Mouse (Mus musculus) embryonic facial prominence, embryonic 12.5 days (tissue): ENCODE data around the gene Slc8a1. TPM values are rescaled to one million over a fixed set of nuclear protein-coding genes. Genes with fewer than 3 reads are reported as not detected.

Source experiments
- ATAC-seq: fragments of 200-750 bp; cut with Nextera tagmentation; 2 replicates; pipeline ENCODE4 v1.8.0; 2017; ENCODE audit not compliant: insufficient number of reproducible peaks, insufficient read depth, low FRiP score, low TSS enrichment
- H3K27ac ChIP-seq: fragments of 300-500 bp; sonication (generic); 2 replicates; pipeline ENCODE4 v1.5.1; 2016; ENCODE audit warnings: mild to moderate bottlenecking
- H3K27me3 ChIP-seq: fragments of 300-500 bp; sonication (generic); 2 replicates; pipeline ENCODE4 v1.6.1; 2016; ENCODE audit warnings: mild to moderate bottlenecking, moderate library complexity
- H3K36me3 ChIP-seq: fragments of 300-500 bp; sonication (generic); 2 replicates; pipeline ENCODE4 v1.6.1; 2016; ENCODE audit warnings: mild to moderate bottlenecking
- H3K4me1 ChIP-seq: fragments of 300-500 bp; sonication (generic); 2 replicates; pipeline ENCODE4 v1.6.1; 2016
- H3K4me2 ChIP-seq: fragments of 300-500 bp; sonication (generic); replicated peaks from 2 replicates; pipeline ENCODE4 v1.6.1; 2016; ENCODE audit warnings: mild to moderate bottlenecking, moderate library complexity
- H3K4me3 ChIP-seq: fragments of 300-500 bp; sonication (generic); 2 replicates; pipeline ENCODE4 v1.5.1; 2016; ENCODE audit warnings: mild to moderate bottlenecking
- H3K9ac ChIP-seq: fragments of 300-500 bp; sonication (generic); 2 replicates; pipeline ENCODE4 v1.6.1; 2016; ENCODE audit warnings: mild to moderate bottlenecking, moderate library complexity
- H3K9me3 ChIP-seq: fragments of 300-500 bp; sonication (generic); 2 replicates; pipeline ENCODE4 v1.6.1; 2016; ENCODE audit warnings: mild to moderate bottlenecking, moderate library complexity
- WGBS: fragments of 180-500 bp; shearing (Covaris S2); methylation state at CpG from one replicate; pipeline ENCODE4 v1.1.7; 2016; 5-methylcytosine and 5-hydroxymethylcytosine counted together
- polyA plus RNA-seq: library from polyadenylated mRNA; unstranded; fragments of >200 nt; fragmentation: Nextera tagmentation; extraction: Ambion mirVana; gene quantifications from 2 replicates; pipeline ENCODE4 v1.2.1, GENCODE M21; 2016

Slc8a1 gene
- polyA plus RNA-seq, 1 experiment from 2014 or later = 4.1 TPM

DNA sequence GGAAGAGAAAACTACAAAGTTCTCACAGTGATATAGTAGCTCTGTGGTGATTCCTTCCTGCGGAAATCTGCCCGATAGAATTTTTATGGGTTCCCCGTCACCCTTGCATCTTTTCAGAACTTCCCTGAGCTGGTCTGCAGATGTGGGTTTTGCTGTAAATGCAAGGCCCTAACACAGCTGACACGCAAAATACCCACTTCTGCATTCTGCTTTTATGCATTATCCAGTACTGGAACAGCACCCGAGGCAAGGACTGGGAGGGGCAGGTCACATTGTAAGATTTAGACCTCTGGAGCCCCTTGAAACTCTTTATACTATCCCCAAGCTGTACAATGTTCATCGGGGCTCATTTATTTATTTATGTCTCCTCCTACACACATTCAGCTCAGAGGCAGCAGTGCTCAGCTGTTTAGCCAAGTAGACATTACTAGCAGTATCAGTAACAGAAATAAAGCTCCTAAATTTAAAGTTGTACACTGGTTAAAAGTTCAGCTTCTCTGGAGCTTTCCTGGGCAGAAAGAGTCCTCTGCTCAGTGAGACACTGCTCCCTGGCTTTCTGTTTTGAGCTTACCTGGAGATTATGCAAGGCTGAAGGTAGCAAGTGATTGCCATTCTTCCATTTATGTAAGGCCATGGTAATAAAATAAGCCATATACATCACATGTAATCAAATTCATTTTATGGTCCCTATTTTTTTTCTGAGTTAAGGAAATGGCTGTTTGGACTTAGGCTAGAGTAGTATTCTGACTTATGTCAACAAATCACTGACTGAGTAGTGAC, 186.1 kb downstream of the Slc8a1 start:
- Histone ChIP-seq H3K9me3 (no peaks in the 10 kb centered on the region), H3K27me3 (no peaks in the 10 kb centered on the region), H3K4me3 (no peak overlapping the region), H3K4me1 (no peaks in the 10 kb centered on the region), H3K9ac (no peak overlapping the region), H3K4me2 (no peak overlapping the region), H3K27ac (no peak overlapping the region), H3K36me3 (no peaks in the 10 kb centered on the region)
- WGBS = 78% methylated on average over 6 of the region's 6 CpGs
- ATAC-seq = no peak

GRCm38 (mm10) chr17:81550864-81551263, 187.3 kb downstream of the Slc8a1 start:
- Histone ChIP-seq H3K9me3 (no peaks in the 10 kb centered on the region), H3K27me3 (no peaks in the 10 kb centered on the region), H3K27ac (no peak overlapping the region), H3K9ac (no peak overlapping the region), H3K4me1 (no peaks in the 10 kb centered on the region), H3K4me3 (no peak overlapping the region), H3K4me2 (no peak overlapping the region), H3K36me3 (no peaks in the 10 kb centered on the region)
- no peak for ATAC-seq
- WGBS = 92% methylated on average over 3 of the region's 3 CpGs

GRCm38 (mm10) chr17:81548016-81548415, 190.2 kb downstream of the Slc8a1 start:
- Histone ChIP-seq H3K27ac (no peak overlapping the region), H3K4me3 (no peak overlapping the region), H3K36me3 (no peaks in the 10 kb centered on the region), H3K27me3 (no peaks in the 10 kb centered on the region), H3K4me2 (no peak overlapping the region), H3K4me1 (no peaks in the 10 kb centered on the region), H3K9ac (no peak overlapping the region), H3K9me3 (no peaks in the 10 kb centered on the region)
- 59% methylated on average over 4 of the region's 4 CpGs for WGBS
- ATAC-seq = no peak

- H3K9ac ChIP-seq = no peak overlapping the region
- H3K27ac ChIP-seq = no peak overlapping the region
- no peaks in the 10 kb centered on the region for H3K9me3 ChIP-seq
- H3K4me2 ChIP-seq = no peak overlapping the region
- WGBS = 74% methylated on average over 6 of the region's 6 CpGs
- no peaks in the 10 kb centered on the region for H3K27me3 ChIP-seq
- no peak for ATAC-seq
- H3K4me3 ChIP-seq = no peak overlapping the region
- peaks cover 4% of the 10 kb centered on the region; the same call in 1 of the 2 replicates for H3K4me1 ChIP-seq
- H3K36me3 ChIP-seq = no peaks in the 10 kb centered on the region
Observed at GRCm38 (mm10) chr17:81546525-81546924, 191.7 kb downstream of the Slc8a1 start.

GRCm38 (mm10) chr17:81546012-81546411, 192.2 kb downstream of the Slc8a1 start:
- no peaks in the 10 kb centered on the region for H3K36me3 ChIP-seq
- H3K4me3 ChIP-seq = no peak overlapping the region
- peaks cover 4% of the 10 kb centered on the region; the same call in 1 of the 2 replicates for H3K4me1 ChIP-seq
- H3K9ac ChIP-seq = no peak overlapping the region
- H3K27me3 ChIP-seq = no peaks in the 10 kb centered on the region
- no peaks in the 10 kb centered on the region for H3K9me3 ChIP-seq
- H3K27ac ChIP-seq = no peak overlapping the region
- 79% methylated on average over 5 of the region's 5 CpGs for WGBS
- ATAC-seq = no peak
- no peak overlapping the region for H3K4me2 ChIP-seq

- H3K27me3 ChIP-seq = no peaks in the 10 kb centered on the region
- 81% methylated on average over 3 of the region's 3 CpGs for WGBS
- H3K27ac ChIP-seq = no peak overlapping the region
- peaks cover 4% of the 10 kb centered on the region; the same call in 1 of the 2 replicates for H3K4me1 ChIP-seq
- H3K9me3 ChIP-seq = no peaks in the 10 kb centered on the region
- no peak for ATAC-seq
- H3K36me3 ChIP-seq = no peaks in the 10 kb centered on the region
- H3K9ac ChIP-seq = no peak overlapping the region
- H3K4me3 ChIP-seq = no peak overlapping the region
- no peak overlapping the region for H3K4me2 ChIP-seq
Observed at GRCm38 (mm10) chr17:81544926-81545325, 193.3 kb downstream of the Slc8a1 start.

- no peak overlapping the region for H3K4me2 ChIP-seq
- no peak overlapping the region for H3K9ac ChIP-seq
- no peaks in the 10 kb centered on the region for H3K9me3 ChIP-seq
- H3K36me3 ChIP-seq = no peaks in the 10 kb centered on the region
- 77% methylated on average over 12 of the region's 12 CpGs for WGBS
- no peak overlapping the region for H3K27ac ChIP-seq
- no peak overlapping the region for H3K4me3 ChIP-seq
- H3K4me1 ChIP-seq = peaks cover 4% of the 10 kb centered on the region; the same call in 1 of the 2 replicates
- no peak for ATAC-seq
- no peaks in the 10 kb centered on the region for H3K27me3 ChIP-seq
Observed at GRCm38 (mm10) chr17:81542313-81543185, 195.6 kb downstream of the Slc8a1 start.

- 63% methylated on average over 9 of the region's 9 CpGs for WGBS
- H3K27me3 ChIP-seq = no peaks in the 10 kb centered on the region
- H3K4me3 ChIP-seq = no peak overlapping the region
- no peak overlapping the region for H3K9ac ChIP-seq
- no peak overlapping the region for H3K4me2 ChIP-seq
- no peaks in the 10 kb centered on the region for H3K36me3 ChIP-seq
- no peaks in the 10 kb centered on the region for H3K9me3 ChIP-seq
- ATAC-seq = no peak
- peaks cover 4% of the 10 kb centered on the region; the same call in 1 of the 2 replicates for H3K4me1 ChIP-seq
- H3K27ac ChIP-seq = no peak overlapping the region
Observed at GRCm38 (mm10) chr17:81538163-81539160, 199.7 kb downstream of the Slc8a1 start.

- H3K27me3 ChIP-seq = no peaks in the 10 kb centered on the region
- H3K9me3 ChIP-seq = no peaks in the 10 kb centered on the region
- H3K4me2 ChIP-seq = no peak overlapping the region
- 88% methylated on average over 3 of the region's 3 CpGs for WGBS
- H3K9ac ChIP-seq = no peak overlapping the region
- no peak overlapping the region for H3K27ac ChIP-seq
- H3K4me1 ChIP-seq = no peaks in the 10 kb centered on the region
- no peak for ATAC-seq
- no peaks in the 10 kb centered on the region for H3K36me3 ChIP-seq
- no peak overlapping the region for H3K4me3 ChIP-seq
Observed at GRCm38 (mm10) chr17:81536093-81536492, 202.1 kb downstream of the Slc8a1 start.

GRCm38 (mm10) chr17:81529849-81530248, 208.3 kb downstream of the Slc8a1 start:
- Histone ChIP-seq H3K9me3 (no peaks in the 10 kb centered on the region), H3K4me2 (no peak overlapping the region), H3K36me3 (no peaks in the 10 kb centered on the region), H3K4me1 (peaks cover 6% of the 10 kb centered on the region), H3K4me3 (no peak overlapping the region), H3K9ac (no peak overlapping the region), H3K27me3 (no peaks in the 10 kb centered on the region), H3K27ac (no peak overlapping the region)
- no peak for ATAC-seq
- 77% methylated on average over 2 of the region's 2 CpGs for WGBS

DNA sequence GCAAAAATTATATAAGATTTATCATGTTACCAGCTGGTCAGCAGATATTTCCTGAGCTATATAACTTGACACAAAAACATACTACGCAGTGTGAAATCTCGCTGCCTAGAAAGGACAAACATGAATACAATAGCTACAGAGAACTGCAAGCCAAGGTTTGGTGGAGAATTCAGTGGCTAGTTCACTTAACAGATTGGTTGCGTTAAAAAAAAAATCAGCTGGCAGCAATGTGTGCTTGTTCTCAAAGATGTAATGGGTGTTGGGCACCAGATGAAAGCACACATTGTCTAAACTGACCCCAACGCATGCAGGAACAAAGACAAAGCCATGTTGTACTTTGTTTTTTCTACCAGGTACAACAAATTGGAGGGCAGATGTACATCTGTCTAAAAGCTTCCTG, 209.2 kb downstream of the Slc8a1 start:
- no peaks in the 10 kb centered on the region for H3K36me3 ChIP-seq
- H3K27ac ChIP-seq = no peak overlapping the region
- no peak overlapping the region for H3K4me3 ChIP-seq
- no peak for ATAC-seq
- no peak overlapping the region for H3K4me2 ChIP-seq
- H3K9me3 ChIP-seq = no peaks in the 10 kb centered on the region
- H3K9ac ChIP-seq = no peak overlapping the region
- peaks cover 9% of the 10 kb centered on the region for H3K4me1 ChIP-seq
- no peaks in the 10 kb centered on the region for H3K27me3 ChIP-seq
- WGBS = 61% methylated on average over 4 of the region's 4 CpGs
